Mouse (Mus musculus) thymus, adult 2 months (tissue): Measurements from ENCODE around the gene Lpin1. TPM values are rescaled to one million over a fixed set of nuclear protein-coding genes. Genes with fewer than 3 reads are reported as not detected.

Experiments
- DNase-seq: peaks from one replicate; pipeline ENCODE4 v3.0.0; 2021
- H3K27ac ChIP-seq: fragments of 200-500 bp; 2 replicates; pipeline ENCODE4 v1.5.1; 2012; ENCODE audit warnings: low read length, control low read depth; ENCODE audit not compliant: control insufficient read depth, insufficient read depth
- H3K27me3 ChIP-seq: fragments of 200-500 bp; 2 replicates; pipeline ENCODE4 v1.6.1; 2012; ENCODE audit warnings: mild to moderate bottlenecking, low read length, moderate library complexity, mixed read lengths; ENCODE audit not compliant: control insufficient read depth, insufficient read depth
- H3K36me3 ChIP-seq: fragments of 200-500 bp; 2 replicates; pipeline ENCODE4 v1.6.1; 2012; ENCODE audit warnings: mild to moderate bottlenecking, low read length, moderate library complexity; ENCODE audit not compliant: control insufficient read depth, insufficient read depth
- H3K4me1 ChIP-seq: fragments of 200-500 bp; replicated peaks from 2 replicates; pipeline ENCODE4 v1.6.1; 2012; ENCODE audit warnings: low read length; ENCODE audit not compliant: control insufficient read depth, insufficient read depth
- H3K4me3 ChIP-seq: fragments of 200-500 bp; 2 replicates; pipeline ENCODE4 v1.5.1; 2012; ENCODE audit warnings: mild to moderate bottlenecking, low read length, control low read depth, moderate library complexity; ENCODE audit not compliant: control insufficient read depth, insufficient read depth
- CTCF ChIP-seq: fragments of 200-500 bp; IDR thresholded peaks from 2 replicates; pipeline ENCODE4 v1.5.1; 2012; ENCODE audit warnings: mild to moderate bottlenecking, control low read depth, low read length, moderate library complexity, borderline replicate concordance; ENCODE audit not compliant: control insufficient read depth, poor library complexity, insufficient read depth; ENCODE audit errors: extremely low read depth
- POLR2A ChIP-seq: fragments of 200-500 bp; IDR thresholded peaks from 2 replicates; pipeline ENCODE4 v1.6.1; 2012; ENCODE audit warnings: mild to moderate bottlenecking, low read length, control low read depth, moderate library complexity; ENCODE audit not compliant: control insufficient read depth, poor library complexity, insufficient read depth; ENCODE audit errors: extremely low read depth
- WGBS: fragments of 180-500 bp; shearing (Covaris S2); methylation state at CpG from one replicate; pipeline ENCODE4 v1.1.7; 2018; 5-methylcytosine and 5-hydroxymethylcytosine counted together
- polyA plus RNA-seq: library from polyadenylated mRNA; depleted of rRNA; stranded (reverse); fragments of >200 nt; gene quantifications from 2 replicates; pipeline ENCODE4 v1.2.3, GENCODE M21; 2012

The Lpin1 gene
- polyA plus RNA-seq, 1 experiment: 24.3 TPM

DNA sequence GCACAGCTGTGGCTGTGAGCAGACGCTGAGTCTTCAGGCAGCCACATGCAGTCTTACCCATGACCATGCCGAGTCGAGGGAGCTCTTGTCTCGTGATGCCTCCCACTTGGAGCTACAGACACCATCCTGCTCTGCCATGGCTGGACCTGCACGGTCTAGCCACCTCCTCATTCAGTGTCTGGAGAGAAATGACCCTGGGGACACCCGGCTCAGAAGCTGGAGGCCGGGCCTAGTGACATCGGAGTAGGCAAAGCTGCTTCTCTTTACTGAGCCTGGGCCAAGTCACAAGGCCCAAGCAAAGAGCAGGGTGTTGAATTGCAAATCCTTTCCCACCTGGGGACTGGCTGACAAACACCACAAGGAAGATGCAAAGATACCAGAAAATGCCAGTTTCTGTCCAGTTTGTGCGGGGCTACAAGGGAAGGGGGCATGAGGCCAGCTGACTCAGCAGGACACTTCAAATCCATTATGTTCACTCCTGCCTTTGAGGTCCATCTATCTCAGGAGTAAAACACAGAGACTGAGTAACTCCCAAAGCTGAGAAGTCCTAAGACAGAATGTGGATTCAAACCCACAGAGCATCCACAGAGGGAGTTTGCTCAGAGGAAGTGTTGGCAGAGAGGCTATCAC is 36.1 kb upstream of the Lpin1 start:
- TF ChIP-seq CTCF (no peak), POLR2A (no peak)
- no peak overlapping the region for H3K4me3 ChIP-seq
- H3K27me3 ChIP-seq: no peaks in the 10 kb centered on the region
- no peaks in the 10 kb centered on the region for H3K36me3 ChIP-seq
- DNase-seq: no peak
- no peaks in the 10 kb centered on the region for H3K4me1 ChIP-seq
- 67% methylated on average over 9 of the region's 9 CpGs for WGBS
- no peak overlapping the region for H3K27ac ChIP-seq

DNA sequence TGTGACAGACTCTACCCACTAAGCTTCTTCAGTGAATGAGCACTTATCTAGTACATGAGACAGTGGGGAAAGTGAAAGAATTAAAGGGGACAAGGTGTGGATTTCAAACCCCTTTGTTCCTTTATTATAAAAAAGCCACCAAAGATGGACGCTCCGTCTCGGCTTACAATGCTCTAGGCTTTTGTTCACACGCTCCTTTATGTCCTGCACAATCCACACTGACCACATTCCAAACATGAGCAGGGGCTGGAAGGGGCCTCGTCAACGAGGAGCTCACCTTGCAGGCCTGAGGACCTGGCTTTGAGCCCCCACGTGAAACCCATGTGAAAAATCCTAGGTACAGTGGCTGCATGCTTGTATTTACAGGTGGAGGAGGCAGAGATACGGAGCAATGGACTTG is 33.9 kb upstream of the Lpin1 start:
- DNase-seq: no peak
- Histone ChIP-seq H3K4me3 (no peak overlapping the region), H3K4me1 (no peaks in the 10 kb centered on the region), H3K36me3 (no peaks in the 10 kb centered on the region), H3K27ac (no peak overlapping the region), H3K27me3 (no peaks in the 10 kb centered on the region)
- TF ChIP-seq POLR2A: no peak
- no peak for TF ChIP-seq CTCF
- WGBS: 87% methylated on average over 8 of the region's 8 CpGs

DNA sequence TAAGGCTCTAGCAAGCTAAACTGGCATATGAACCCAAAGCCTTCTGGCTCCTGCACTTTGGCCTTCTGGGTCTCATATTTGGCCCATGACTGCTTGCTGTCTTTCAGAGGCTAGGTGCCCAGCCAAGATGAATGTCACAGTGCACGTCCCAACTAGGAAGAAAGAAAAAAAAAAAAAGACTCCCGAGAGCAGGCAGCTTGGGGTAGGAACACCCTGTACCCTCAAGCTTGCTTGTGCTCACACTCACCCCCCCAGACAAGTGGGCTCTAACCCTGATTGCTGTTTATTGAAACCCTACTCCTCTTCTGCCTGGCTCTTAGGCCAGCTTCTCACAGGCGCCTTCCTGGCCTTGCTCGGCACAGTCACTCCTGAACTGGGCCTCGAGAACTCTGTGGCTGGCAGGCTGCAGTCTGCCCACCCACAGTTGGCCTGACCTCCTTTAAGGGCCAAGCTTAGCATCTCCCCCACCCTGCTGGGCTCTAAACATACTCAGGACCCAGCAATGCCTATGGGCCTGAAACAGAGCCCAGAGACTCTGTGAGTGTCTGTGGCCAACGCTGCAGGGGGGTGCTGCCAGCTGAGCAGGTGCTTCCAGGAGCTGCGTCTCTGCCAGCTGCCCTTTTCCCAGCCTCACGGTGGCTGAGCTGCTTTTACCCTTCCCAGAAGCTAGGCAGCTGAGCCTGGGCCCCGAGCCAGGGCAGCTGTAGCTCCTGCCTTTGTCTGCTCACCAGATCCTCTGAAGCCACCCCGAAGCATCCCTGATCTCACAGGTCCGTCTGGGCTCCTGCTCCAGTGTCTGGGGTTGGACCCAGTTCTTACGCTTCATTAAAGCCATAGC is 33.0 kb upstream of the Lpin1 start:
- no peak for DNase-seq
- H3K27ac ChIP-seq: no peak overlapping the region
- H3K4me3 ChIP-seq: no peak overlapping the region
- no peaks in the 10 kb centered on the region for H3K4me1 ChIP-seq
- H3K36me3 ChIP-seq: no peaks in the 10 kb centered on the region
- 78% methylated on average over 12 of the region's 12 CpGs for WGBS
- TF ChIP-seq POLR2A: no peak
- TF ChIP-seq CTCF: no peak
- H3K27me3 ChIP-seq: no peaks in the 10 kb centered on the region

DNA sequence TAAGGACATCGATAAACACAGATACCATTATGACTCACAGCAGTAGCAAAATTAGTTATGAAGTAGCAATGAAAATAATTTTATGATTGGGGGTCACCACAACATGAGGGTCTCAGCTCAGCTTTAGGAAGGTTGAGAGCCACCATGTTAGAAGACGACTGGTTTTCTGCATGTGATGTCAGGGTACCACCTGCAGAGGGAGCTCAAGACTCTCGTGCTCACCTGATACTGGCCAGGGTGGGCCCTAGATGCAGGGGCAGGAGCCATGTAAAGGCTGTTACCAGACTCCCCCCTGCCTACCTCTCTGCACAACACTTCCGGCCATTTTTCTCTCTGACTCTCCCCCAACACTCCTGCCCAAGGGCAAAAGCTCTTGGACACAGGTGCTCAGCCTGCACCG is 31.2 kb upstream of the Lpin1 start:
- WGBS: 63% methylated on average over 5 of the region's 5 CpGs
- Histone ChIP-seq H3K27ac (no peak overlapping the region), H3K36me3 (no peaks in the 10 kb centered on the region), H3K4me3 (no peak overlapping the region), H3K4me1 (no peaks in the 10 kb centered on the region), H3K27me3 (no peaks in the 10 kb centered on the region)
- TF ChIP-seq CTCF (no peak), POLR2A (no peak)
- peak; percentile 26 for DNase-seq

DNA sequence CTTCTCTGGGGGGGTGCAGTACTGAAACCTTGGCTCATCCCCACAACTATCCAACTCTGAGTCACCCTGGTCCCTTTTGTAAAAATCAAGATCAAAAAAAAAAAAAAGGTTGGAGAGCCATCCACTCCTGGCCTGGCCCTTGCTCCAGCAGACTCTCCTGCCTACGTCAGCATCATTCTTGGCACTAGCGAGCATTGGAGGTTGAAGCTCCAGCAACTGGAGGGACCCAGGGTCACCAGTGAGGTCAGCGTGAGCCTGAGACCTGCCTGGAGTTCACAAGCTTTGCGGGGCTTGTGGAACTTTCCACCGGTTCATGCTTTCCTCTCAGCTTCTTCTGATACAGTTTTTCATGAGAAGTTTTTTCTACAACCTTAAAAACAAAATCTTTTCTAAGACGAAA is 29.3 kb upstream of the Lpin1 start:
- 93% methylated on average over 6 of the region's 6 CpGs for WGBS
- TF ChIP-seq CTCF (no peak), POLR2A (no peak)
- Histone ChIP-seq H3K4me3 (no peak overlapping the region), H3K27ac (no peak overlapping the region), H3K4me1 (no peaks in the 10 kb centered on the region), H3K36me3 (no peaks in the 10 kb centered on the region), H3K27me3 (no peaks in the 10 kb centered on the region)
- DNase-seq: no peak

DNA sequence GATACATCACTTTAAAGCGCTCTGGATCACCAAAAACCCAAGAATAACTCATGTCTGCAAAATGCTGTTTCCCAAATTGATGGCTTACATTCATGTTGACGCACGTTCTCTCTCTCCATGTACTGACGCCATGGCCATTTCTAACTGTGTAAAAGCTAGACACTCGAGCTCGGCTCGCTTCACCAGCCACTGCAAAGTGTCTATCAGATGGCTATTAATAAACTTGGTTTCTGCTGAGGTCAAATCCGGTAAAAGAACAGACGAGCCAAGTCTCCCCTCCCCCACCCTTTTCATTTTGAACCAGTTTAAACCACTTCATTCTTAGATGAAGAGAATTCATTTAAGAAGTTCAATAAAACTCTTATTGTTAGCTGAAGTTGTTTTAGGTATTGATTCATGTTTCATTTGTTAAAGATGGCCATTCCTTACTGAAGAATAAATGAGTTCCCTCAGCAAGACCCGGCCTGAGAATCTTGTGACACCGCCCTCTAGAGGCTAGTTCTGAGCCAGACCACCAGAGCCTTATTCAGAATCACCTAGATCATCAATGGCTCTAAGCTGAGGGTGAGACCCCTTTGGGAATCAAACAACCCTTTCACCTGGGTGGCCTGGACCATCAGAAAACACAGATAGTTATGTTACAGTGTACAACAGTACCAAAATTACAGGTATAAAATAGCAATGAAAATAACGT is 28.5 kb upstream of the Lpin1 start:
- no peaks in the 10 kb centered on the region for H3K27me3 ChIP-seq
- TF ChIP-seq CTCF: no peak
- no peak for TF ChIP-seq POLR2A
- 68% methylated on average over 12 of the region's 12 CpGs for WGBS
- H3K27ac ChIP-seq: no peak overlapping the region
- DNase-seq: peak; percentile 14
- no peaks in the 10 kb centered on the region for H3K4me1 ChIP-seq
- no peak overlapping the region for H3K4me3 ChIP-seq
- H3K36me3 ChIP-seq: no peaks in the 10 kb centered on the region

DNA sequence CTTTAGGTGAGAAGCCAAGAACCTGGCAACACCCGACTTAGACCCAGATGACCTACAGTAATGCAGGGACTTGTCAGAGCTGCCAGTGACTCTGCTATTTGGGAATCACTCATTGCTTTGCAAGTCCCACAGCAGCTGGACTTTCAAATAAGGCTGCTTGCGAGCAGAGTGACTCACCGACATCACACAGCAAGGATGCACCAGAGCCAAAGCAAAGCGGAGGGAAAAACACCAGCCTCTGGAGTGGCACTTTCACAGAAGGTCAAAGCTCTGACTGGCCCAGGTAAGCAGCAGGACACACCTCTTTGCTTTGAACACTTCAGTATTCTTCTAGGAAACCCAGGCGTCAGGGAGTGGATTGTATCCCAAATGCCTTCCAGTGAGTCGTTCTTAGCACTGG is 25.1 kb upstream of the Lpin1 start:
- no peak for TF ChIP-seq CTCF
- TF ChIP-seq POLR2A: no peak
- no peak for DNase-seq
- Histone ChIP-seq H3K27me3 (no peaks in the 10 kb centered on the region), H3K4me3 (no peak overlapping the region), H3K4me1 (no peaks in the 10 kb centered on the region), H3K36me3 (no peaks in the 10 kb centered on the region), H3K27ac (no peak overlapping the region)
- WGBS: 81% methylated on average over 6 of the region's 6 CpGs
